Mouse (Mus musculus) urinary bladder, adult 18-20 months (tissue): ENCODE measurements at regions not wholly inside any gene's neighbourhood (a gene's known extent, or its start where the extent isn't known, plus 50 kb on each side); places are given as distances from the start of the nearest gene placed in this dataset.

ENCODE experiments used
- DNase-seq, 2 experiments: peaks; one replicate each; pipeline ENCODE4 v3.0.0; 2022; ENCODE audit warnings: low spot score in 2 of 2, mixed read lengths in 2 of 2

GRCm38 (mm10) chr9:111838069-111838820 lies 148.1 kb upstream of the Stac start:
- no peak for DNase-seq

GRCm38 (mm10) chr9:111822094-111822493 lies 131.9 kb upstream of the Stac start:
- DNase-seq, result no peak

GRCm38 (mm10) chr9:111817461-111817860 lies 127.3 kb upstream of the Stac start:
- no peak for DNase-seq

GRCm38 (mm10) chr9:111804931-111805330 lies 114.8 kb upstream of the Stac start:
- DNase-seq, result no peak

GRCm38 (mm10) chr9:111801381-111801780 lies 111.2 kb upstream of the Stac start:
- DNase-seq, result no peak

- DNase-seq, result no peak
Measured at GRCm38 (mm10) chr9:111800869-111801268, 110.7 kb upstream of the Stac start.

- no peak for DNase-seq
Measured at GRCm38 (mm10) chr9:111778981-111779380, 88.8 kb upstream of the Stac start.

GRCm38 (mm10) chr9:111777433-111778135 lies 87.4 kb upstream of the Stac start:
- DNase-seq, result no peak

- no peak for DNase-seq
Measured at GRCm38 (mm10) chr9:111774229-111774628, 84.1 kb upstream of the Stac start.

- no peak for DNase-seq
Measured at GRCm38 (mm10) chr9:111762653-111763468, 72.7 kb upstream of the Stac start.

GRCm38 (mm10) chr9:111755235-111755634 lies 65.1 kb upstream of the Stac start:
- no peak for DNase-seq

GRCm38 (mm10) chr9:111746151-111746550 lies 56.0 kb upstream of the Stac start:
- no peak for DNase-seq

- no peak for DNase-seq
Measured at GRCm38 (mm10) chr9:111745206-111745605, 55.1 kb upstream of the Stac start.
